Mouse (Mus musculus) urinary bladder, postnatal 14 days (tissue): ENCODE measurements at regions not wholly inside any gene's neighbourhood (a gene's known extent, or its start where the extent isn't known, plus 50 kb on each side); places are given as distances from the start of the nearest gene placed in this dataset.

ENCODE experiments used
- DNase-seq: peaks from one replicate; pipeline ENCODE4 v3.0.0; 2021; ENCODE audit warnings: low spot score

DNA sequence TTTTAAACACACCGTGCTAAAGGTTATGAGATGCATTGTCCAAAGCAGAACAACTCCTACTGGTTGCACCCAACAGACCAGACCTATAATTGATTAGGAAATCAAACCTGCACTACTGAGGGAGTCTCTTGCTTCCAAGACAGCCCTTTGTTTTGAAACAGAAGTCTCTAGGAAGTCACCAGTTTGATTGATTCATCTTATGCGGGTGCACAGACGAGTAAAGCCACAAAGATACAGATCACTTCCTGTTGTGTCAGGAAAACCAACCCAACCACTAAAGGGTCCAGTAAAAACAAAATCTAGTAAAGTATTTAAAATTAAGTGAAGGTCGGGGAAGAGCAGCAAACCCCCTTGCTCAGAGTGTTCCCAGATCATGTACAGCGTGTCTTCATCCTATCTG, 58.3 kb upstream of the N6amt1 start:
- no peak for DNase-seq

DNA sequence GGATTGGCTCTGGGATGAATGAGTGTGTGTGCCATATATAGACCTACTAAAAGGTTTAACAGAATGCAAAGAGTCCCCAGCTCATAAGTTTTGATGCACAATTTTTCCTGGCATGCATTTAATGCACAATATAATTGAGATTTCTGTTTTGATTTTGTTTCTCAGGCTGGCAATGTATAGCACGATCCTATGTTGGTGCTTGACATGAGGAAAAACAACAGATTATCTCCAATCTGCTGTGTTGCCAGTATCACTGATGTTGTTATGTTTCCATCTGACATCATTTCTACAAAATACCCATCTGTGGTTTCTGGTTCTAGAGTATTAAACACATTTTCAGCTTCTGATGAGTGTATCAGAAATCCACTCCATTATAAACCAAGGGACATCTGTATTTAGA, 61.2 kb upstream of the N6amt1 start:
- DNase-seq = no peak

DNA sequence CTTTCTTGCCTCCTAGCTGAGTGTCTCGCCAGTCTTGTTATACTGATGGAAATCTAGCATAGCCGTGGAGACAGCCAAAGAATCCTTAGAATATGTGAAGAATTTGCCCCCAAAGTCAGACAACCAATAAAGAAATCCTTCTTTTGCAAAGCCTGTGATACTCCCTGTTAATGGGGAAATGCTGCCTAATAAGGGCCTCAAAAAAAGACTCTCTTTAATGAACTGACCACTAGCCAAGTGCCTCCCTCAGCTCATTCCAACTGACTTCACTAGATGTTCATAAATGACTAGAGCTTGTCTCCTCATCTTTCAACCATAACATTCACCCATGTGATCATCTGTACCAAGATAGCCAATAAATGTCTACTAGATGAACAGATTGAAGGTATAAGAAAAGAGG, 62.3 kb upstream of the N6amt1 start:
- no peak for DNase-seq

DNA sequence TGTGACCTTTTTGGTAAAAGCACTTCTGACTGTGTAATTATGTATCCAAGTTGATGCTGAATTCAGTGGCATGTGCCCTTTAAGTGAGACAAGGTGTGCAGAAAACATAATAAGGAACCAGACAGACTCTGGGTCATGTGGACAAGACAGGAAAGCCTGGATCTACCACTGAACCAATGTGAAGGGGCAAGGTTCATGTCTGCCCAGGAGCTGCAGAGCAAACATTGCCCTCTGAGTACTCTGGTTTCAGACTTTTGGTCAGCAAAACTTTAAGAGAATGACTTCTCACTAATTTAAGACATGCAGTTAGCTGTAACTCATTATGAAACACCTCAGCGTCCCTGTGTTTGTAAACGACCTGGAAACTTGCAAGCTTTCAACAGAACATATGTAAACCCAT, 68.3 kb upstream of the N6amt1 start:
- DNase-seq = no peak

DNA sequence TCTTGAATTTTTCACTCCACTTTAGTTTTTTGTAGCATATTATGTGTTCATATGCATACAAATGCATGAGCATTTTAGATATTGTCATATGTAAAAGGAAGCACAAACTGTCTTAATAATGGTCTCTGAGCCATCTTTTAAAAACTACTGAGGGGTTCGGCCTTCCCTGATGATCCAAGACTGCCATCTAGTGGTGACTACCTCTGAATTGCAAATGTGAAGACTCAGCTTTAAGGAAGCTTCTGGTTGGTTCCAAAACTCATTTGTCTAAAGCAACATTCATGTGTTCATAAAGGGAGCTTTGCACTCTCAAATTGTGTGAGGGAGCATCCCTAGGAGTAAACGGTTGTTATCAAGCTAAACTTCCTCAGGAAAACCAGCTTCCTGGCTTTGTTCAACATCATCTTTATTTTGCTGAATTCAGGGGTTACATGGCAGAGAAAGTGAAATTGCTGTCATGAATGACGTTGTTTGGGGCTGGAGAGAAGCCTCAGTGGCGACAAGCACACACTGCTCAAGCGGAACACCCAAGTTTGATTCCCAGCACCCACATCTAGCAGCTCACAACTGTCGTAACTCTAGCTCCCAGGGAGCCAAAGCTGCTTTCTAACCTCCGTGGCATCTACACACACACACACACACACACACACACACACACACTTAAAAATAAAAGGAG, 69.0 kb upstream of the N6amt1 start:
- no peak for DNase-seq

DNA sequence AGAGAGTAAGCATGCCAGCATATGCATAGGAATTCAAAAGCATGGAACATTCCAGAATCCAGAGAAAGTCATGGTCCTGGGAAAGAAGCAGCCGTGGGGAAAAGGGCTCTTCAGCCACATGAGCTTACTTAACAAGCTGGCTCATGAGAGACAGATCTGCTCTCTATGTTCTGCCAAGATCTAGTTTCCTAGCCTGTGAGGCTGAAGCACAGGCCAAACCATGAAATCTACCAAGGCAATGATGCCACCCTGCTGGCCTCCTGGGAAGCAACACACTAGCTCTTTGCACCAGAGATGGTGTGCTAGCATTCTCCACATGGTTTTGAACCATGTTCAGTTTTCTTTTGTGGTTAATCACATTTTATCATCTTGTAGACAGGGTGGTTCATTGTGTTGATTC, 75.5 kb upstream of the N6amt1 start:
- no peak for DNase-seq

DNA sequence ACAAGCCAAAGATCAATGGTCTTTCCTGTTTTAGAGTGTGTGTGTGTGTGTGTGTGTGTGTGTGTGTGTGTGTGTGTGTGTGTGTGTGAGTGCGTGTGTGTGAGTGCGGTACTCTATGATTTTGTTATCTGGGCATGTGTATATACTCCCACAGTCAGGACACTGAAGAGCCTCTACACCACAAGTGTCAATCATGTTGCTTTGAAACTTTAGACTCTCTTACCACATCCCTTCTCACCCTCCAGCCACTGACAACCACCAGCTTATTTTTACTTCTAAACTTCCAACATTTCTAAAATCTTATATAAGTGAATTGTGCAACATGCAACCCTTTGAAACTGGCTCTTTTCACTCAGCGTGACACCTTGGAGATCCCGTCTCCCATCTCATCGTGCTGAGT, 81.6 kb upstream of the N6amt1 start:
- no peak for DNase-seq

DNA sequence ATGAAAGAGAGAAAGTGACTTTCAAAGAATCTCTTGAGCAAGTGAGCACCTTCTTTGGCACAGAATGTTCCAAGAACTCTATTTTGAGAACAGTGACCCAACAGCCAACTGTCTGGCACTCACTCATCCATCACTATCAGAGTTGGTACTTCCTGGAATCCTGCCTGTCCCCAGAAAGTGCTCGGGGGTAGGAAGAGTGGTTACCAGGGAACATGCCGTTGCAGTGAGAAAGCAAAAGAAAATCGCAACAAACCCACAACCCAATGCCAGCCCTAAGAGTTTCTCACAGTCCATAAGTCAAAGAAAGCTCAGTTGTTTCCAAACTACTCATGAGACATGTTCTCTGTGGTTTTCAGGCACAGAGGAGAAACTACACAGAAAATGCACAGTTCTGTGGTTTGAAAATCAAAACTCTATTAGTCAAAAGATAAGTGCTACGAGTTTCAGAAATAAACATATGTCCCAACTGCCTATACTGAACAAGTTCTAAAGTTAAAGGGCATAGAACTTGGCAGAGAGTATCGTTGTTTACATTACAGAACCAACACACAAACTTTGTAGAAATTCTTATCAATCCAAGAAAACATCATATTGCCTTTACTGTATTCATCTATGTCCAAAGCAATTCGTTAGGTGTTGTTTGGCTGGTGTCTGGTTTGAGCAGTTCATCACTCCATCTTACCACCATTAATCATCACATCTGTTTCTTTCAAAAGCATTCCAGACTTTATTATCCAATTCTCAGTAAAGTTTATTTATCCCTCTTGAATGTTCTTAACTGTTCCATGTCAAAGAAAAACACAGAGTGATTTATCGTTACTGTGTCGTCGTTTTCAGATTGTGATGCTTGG, 85.8 kb upstream of the N6amt1 start:
- DNase-seq = no peak

DNA sequence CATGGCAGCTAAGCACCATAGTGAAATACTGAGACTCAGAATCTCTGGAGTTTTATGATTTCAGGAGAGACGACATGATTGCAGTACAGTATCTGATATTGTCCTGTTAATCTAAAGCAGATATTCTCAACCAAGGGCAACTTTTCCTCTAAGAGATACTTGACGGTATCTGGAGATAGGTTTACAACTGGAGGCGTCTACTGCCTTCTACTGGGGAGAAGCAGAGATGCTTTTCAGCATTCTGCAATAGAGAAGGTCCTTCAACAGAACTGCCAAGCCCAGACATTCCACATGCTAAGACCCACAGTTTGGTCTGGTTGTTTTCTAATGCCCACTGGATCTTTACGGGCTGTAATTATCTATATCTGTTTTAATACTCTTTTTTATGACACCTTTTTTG, 86.5 kb upstream of the N6amt1 start:
- DNase-seq = no peak

DNA sequence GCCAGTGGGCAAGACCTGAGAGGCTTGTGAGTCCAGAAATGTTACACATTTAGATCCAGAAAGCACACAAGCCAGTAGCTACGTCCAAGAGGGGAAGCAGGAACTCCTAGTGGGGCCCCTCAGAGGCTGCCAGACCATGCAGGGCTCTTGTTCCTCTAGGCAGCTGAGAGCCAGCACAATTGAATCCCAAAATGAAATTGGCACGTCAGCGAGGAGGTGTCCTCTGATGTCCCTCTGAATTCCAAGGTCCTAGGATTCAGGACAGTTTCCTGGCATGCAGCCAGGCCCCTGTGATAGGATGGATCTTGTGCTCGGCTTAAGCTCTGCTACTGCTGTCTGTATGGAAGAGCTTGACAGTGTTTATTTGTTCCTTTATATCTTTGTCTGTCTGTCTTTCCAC, 90.4 kb upstream of the N6amt1 start:
- DNase-seq = peak; percentile 28

DNA sequence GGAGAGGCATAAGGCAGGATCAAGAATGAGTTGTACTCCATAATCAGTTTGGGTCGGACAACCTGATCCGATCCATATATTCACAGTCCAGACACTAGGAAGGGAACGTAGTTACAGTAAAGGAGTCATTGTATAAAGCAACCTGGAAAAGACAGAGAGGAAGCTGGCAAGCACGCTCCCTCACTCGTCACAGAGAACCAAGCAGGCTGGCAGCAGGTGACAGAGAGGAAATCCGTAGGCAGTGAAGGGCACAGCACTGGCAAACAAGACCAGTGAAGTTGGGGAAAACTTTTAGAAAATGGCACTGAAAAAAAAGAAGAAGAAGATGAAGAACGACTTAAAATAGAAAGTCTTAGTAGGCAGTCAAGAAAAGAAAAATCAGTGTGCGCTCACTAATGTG, 90.9 kb upstream of the N6amt1 start:
- DNase-seq = no peak

DNA sequence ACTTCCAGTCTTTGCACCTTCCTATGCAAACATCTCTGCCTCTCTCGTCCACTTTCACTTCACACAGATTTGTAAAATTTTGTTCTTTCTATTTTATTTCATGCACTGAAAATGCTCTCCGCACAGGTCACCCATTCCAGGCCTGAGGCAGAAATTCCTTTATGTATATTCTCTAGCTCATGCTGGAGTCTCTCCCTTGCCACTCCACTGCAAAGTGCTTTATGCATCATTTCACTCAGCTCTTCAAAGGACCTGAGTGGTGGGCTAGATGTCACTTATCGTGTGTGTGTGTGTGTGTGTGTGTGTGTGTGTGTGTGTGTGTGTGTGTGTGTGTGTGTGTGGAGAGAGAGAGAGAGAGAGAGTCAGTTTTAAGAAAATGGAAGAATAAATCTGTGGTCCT, 91.5 kb upstream of the N6amt1 start:
- no peak for DNase-seq

DNA sequence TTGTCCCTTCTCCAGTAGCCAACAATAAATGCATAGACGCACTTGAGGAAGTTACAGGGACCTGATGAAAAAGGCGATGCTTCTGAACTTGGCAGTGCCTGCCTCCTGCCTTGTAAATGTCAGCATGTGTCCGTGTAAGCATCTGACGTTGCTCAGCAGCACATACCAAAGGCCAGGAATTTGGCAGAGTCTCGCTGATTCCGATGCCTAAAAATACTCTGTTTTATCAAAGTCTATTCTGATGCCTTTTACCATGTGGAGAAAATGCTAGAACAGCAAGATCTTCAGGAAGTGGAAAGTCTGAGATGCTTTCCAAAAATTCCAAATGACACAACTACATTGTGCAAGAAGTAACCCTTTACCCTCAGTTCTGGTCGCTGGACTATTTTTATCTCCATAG, 92.5 kb upstream of the N6amt1 start:
- peak; percentile 70 for DNase-seq

DNA sequence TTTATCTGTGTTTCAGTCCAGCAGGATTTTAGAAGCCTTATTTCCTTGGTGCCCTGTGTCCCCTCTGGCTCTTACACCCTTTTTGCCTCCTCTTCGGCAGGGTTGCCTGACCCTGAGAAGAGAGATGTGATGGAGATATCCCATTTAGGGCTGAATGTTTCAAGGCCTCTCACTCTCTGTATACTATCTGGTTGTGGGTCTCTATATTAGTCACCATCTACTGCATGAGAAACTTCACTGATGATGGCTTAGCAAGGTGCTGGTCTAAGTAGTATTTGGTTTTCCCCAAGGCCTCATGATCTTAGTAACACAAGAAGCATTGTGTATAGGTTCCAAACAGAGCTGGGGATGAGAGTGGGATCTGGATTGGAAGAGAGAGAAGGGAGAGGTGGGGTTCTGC, 99.2 kb upstream of the N6amt1 start:
- DNase-seq = no peak

DNA sequence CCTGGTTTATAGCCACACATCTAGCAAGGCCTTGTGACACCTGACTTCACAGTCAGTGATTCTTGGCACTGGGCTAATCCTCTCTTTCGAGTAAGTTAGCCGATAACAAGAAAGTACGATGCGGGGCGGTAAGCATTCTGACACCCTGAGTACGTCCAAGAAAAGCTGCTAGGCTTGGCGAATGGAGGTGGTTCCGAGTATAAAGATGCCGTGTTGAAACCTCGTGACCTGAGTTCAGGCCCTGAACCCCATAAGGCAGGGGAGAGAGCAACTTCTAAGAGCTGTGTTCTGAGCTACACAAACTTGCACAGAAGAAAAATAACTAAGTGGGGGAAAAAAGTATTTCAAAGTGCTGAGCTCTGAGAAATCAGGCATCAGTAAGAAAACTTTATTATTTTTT, 103.5 kb upstream of the N6amt1 start:
- no peak for DNase-seq

DNA sequence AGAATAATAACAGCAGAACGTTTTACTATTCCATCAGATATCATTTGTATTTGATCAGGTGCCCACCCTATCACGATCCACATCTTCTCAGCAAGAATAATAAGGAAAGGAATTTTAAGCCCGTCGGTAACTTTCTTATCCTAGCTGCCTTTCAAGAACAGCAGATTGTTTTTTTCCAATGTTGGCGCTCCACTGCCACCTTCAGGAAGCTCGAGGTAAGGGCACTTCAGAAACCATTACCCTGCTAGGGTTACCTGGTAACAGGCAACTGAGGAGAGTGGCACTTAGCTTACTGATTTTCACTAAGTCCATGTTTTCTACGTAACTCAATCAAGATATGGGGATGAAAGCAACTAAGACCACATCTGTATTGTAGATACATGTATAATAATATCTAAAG, 104.1 kb upstream of the N6amt1 start:
- DNase-seq = peak; percentile 27

DNA sequence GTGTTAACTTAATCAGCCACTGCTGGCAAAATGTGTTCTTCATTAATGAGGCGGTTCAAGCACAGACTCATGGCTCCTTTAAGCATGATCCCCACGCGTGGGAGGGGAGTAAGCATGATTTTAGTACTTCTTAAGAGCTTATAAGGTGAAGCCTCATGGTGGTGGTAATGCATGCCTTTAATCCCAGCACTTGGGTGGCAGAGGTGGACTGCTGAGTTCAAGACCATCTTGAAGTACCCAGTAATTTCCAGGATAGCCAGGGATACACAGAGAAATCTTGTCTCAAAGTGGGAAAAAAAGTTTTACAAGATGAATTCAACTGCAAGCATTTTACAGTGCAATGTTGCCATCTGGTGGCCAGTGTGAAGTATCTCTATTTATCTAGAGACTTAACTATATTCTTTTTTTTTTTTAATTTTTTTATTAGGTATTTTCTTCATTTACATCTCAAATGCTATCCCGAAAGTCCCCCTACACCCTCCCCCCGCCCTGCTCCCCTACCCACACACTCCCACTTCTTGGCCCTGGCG, 105.4 kb upstream of the N6amt1 start:
- peak; percentile 73 for DNase-seq

DNA sequence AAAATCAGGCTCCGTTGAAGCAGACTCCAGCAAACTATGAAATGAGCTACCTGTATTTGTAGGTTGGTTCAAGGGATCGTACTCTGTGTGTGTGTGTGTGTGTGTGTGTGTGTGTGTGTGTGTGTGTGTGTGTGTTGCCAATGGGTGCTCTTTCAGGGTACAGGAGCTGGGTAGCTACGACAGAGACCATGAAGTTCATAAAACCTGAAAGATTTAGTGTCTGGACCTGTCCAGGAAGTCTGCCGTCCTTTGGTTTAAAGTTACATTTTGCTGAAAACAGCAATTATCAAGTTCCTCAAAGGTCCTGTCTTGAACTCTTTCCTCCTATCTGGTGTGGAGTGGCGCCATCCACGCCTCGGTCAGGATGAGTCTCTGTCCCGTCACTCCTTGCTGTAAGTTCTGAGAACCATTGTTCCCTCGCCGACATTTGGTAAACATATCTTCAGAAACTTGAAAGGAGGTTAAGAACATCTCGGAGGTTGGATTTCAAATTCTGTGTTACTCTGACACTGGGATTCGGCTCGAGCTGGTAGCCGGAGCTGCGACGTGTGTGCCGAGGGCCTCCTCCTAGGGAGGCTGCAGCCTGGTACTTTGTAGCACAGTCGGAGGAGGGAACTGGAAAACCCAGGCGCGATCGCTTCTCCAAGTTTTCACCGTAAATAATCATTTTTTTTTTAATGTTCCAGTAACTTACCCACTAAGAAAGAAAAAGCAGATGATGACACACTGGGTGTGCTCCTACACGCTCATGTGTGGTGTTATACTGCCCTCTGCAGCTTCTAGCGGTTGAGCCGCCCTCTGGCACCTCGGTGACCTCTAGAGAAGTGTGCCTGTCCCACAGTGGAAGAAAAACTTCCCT, 107.8 kb upstream of the N6amt1 start:
- DNase-seq = peak; percentile 82

DNA sequence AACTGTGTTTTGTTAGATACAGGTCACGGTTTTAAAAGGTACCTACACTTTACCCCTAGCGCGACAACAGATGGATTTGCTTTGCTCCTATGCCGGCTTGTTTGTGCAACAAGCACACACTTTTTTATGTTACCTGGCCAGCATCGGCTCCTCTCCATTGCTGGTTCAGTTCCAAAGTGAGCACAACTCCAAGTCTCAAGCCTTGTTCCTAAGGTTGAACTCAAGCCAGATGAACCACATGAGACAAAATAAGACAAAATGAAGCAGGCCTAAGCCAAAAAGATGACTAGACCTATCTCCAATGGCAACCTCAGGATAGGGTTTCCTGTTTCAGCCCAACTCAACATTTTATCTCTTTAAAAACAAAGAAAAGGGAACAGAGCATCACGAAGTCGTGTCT, 108.5 kb upstream of the N6amt1 start:
- DNase-seq = no peak

DNA sequence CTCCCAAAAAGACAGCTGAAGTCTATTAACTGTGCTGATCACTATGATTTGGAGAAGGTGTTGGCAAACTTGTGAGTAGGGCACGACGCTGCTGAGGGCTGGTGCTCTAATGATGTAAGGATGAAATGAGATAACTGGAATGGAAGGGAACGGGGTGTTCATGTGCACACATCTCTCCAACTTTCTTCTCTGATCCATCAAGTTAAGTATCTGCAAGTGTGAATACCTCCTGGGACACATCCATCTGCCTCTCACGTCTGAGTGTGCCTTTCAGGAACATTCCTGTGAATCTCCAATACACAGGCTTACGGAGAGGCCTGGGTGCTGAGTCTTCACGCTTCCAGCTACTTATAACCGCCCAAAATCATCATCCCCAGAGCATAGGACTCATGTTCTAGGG, 112.0 kb upstream of the N6amt1 start:
- no peak for DNase-seq

DNA sequence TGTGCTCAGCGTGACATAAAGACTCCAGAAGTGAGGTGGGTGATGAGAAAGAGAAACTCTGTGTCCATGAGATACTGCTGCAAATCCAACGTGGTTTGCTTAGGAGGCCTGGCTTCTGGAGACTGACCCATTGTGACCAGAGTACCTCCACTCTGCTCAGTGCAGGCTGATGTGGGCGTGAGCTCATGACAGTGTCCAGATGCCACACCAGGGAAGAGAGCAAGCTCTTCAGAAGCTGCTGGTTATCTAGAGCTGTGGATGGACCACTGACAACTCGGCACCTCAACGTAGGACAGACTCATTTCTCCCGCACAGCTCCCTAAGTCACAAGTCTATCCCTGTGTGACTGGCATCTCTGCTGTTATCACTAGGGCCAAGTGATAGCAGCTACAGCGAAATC, 114.9 kb upstream of the N6amt1 start:
- no peak for DNase-seq

DNA sequence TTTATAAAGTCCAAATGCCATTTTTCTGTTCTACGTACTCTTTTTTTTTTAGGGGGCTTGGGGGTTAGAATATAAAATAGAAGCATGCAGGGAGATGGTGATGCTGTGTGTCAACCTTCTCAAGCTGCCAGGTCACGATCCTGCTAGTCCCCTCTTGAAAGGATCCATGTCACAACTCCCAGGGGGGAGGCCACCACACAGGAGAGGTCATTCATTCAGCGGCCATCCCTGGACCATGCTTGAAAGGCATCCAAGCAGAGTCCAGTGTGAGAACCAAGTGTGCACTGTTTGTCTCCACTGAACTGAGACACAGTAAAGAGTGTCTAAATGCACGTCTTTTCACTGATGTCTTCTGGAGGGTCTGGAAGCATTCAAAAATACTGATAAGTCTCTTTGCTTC, 119.8 kb upstream of the N6amt1 start:
- DNase-seq = no peak

DNA sequence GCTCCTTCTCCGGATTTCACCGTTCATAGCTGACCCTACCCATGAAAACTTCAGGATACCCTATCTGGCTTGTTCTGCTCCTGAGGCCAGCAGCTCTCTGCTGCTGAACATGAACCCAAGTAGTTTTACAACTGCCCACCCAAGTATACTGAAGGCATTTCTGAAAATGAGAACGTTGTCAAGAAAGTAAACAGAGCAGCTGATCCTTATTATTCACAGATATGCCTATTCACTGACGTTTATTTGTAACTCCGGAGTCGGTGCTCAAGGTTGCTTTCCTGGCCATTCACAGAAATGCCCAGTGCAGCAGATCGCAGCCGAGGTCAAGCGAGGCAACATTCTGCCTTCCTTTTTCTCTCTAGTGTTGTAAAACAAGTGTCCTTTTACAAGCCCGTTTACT, 128.4 kb upstream of the N6amt1 start:
- DNase-seq = no peak
